Mouse (Mus musculus) midbrain, embryonic 16.5 days (tissue): ENCODE results near the gene Wfdc3. TPM values are rescaled to one million over a fixed set of nuclear protein-coding genes. Genes with fewer than 3 reads are reported as not detected.
A peak's percentile ranks its signal among the peaks of the same experiment; 100 is the strongest.

ENCODE experiments used
- ATAC-seq: fragments of 200-750 bp; cut with Nextera tagmentation; 2 replicates; pipeline ENCODE4 v1.8.0; 2017; ENCODE audit warnings: moderate TSS enrichment
- H3K27ac ChIP-seq: fragments of 300-500 bp; sonication (generic); 2 replicates; pipeline ENCODE4 v1.5.1; 2014; ENCODE audit warnings: mild to moderate bottlenecking, low read length, mixed read lengths
- H3K27me3 ChIP-seq: fragments of 300-500 bp; sonication (generic); 2 replicates; pipeline ENCODE4 v1.6.1; 2014; ENCODE audit warnings: low read depth, low read length, mixed read lengths; ENCODE audit not compliant: control insufficient read depth, insufficient read depth
- H3K36me3 ChIP-seq: fragments of 300-500 bp; sonication (generic); 2 replicates; pipeline ENCODE4 v1.6.1; 2014; ENCODE audit warnings: mild to moderate bottlenecking, low read length, moderate library complexity, mixed read lengths; ENCODE audit not compliant: control insufficient read depth, insufficient read depth
- H3K4me1 ChIP-seq: fragments of 300-500 bp; sonication (generic); 2 replicates; pipeline ENCODE4 v1.6.1; 2014; ENCODE audit warnings: mild to moderate bottlenecking, low read length, mixed read lengths; ENCODE audit not compliant: control insufficient read depth, insufficient read depth
- H3K4me2 ChIP-seq: fragments of 300-500 bp; sonication (generic); 2 replicates; pipeline ENCODE4 v1.6.1; 2014; ENCODE audit warnings: mild to moderate bottlenecking, low read length, mixed read lengths
- H3K4me3 ChIP-seq: fragments of 300-500 bp; sonication (generic); 2 replicates; pipeline ENCODE4 v1.5.1; 2014; ENCODE audit warnings: low read depth, mild to moderate bottlenecking, low read length, moderate library complexity, mixed read lengths
- H3K9ac ChIP-seq: fragments of 300-500 bp; sonication (generic); 2 replicates; pipeline ENCODE4 v1.6.1; 2014; ENCODE audit warnings: low read depth, low read length, mixed read lengths
- H3K9me3 ChIP-seq: fragments of 300-500 bp; sonication (generic); replicated peaks from 2 replicates; pipeline ENCODE4 v1.6.1; 2014; ENCODE audit warnings: mild to moderate bottlenecking, low read length, mixed read lengths; ENCODE audit not compliant: control insufficient read depth, poor library complexity, severe bottlenecking
- WGBS: fragments of 180-500 bp; shearing (Covaris S2); extraction: QIAGEN DNeasy Blood & Tissue Kit; methylation state at CpG from one replicate; pipeline ENCODE4 v1.1.7; 2014; 5-methylcytosine and 5-hydroxymethylcytosine counted together
- polyA plus RNA-seq: library from polyadenylated mRNA; unstranded; fragments of >200 nt; fragmentation: Nextera tagmentation; extraction: Ambion mirVana; gene quantifications from 2 replicates; pipeline ENCODE4 v1.2.1, GENCODE M21; 2015

Gene Wfdc3
- polyA plus RNA-seq, 1 experiment from 2014 or later, result 1.5 TPM

- 2% methylated on average over 53 of the region's 53 CpGs for WGBS
- Histone ChIP-seq H3K4me2 (peak within 1 kb of the TSS; percentile 99), H3K27me3 (no peaks in the 10 kb centered on the region), H3K27ac (peak within 1 kb of the TSS; percentile 54; the same call in 1 of the 2 replicates), H3K9ac (peak within 1 kb of the TSS; percentile 66), H3K9me3 (no peaks in the 10 kb centered on the region), H3K4me3 (peak within 1 kb of the TSS; percentile 68), H3K4me1 (peaks cover 7% of the 10 kb centered on the region), H3K36me3 (no peaks in the 10 kb centered on the region; the same call in 1 of the 2 replicates)
- ATAC-seq, result peak; percentile 100
Measured at GRCm38 (mm10) chr2:164769258-164770037, 23.7 kb upstream of the Wfdc3 start, which contains the start of gene Ube2c. Ube2c (plus strand) TSS chr2:164769898.

GRCm38 (mm10) chr2:164767812-164768540 is 22.2 kb upstream of the Wfdc3 start:
- H3K27ac ChIP-seq, result no peak overlapping the region
- H3K27me3 ChIP-seq, result no peaks in the 10 kb centered on the region
- H3K9me3 ChIP-seq, result no peaks in the 10 kb centered on the region
- H3K4me1 ChIP-seq, result peaks cover 7% of the 10 kb centered on the region
- no peak overlapping the region for H3K4me2 ChIP-seq
- H3K36me3 ChIP-seq, result no peaks in the 10 kb centered on the region; the same call in 1 of the 2 replicates
- no peak for ATAC-seq
- WGBS, result 93% methylated on average over 15 of the region's 15 CpGs
- no peak overlapping the region for H3K9ac ChIP-seq
- no peak overlapping the region for H3K4me3 ChIP-seq

- Histone ChIP-seq H3K9ac (no peak overlapping the region), H3K27ac (no peak overlapping the region), H3K36me3 (peaks cover 7% of the 10 kb centered on the region), H3K4me3 (no peak overlapping the region), H3K4me1 (peaks cover 7% of the 10 kb centered on the region), H3K9me3 (no peaks in the 10 kb centered on the region), H3K4me2 (no peak overlapping the region), H3K27me3 (no peaks in the 10 kb centered on the region)
- WGBS, result 87% methylated on average over 3 of the region's 3 CpGs
- ATAC-seq, result no peak
Measured at GRCm38 (mm10) chr2:164765841-164766240, 20.1 kb upstream of the Wfdc3 start.

GRCm38 (mm10) chr2:164762593-164762992 is 16.9 kb upstream of the Wfdc3 start:
- H3K36me3 ChIP-seq, result peaks cover 24% of the 10 kb centered on the region
- no peak for ATAC-seq
- H3K4me2 ChIP-seq, result no peak overlapping the region
- no peaks in the 10 kb centered on the region for H3K9me3 ChIP-seq
- no peaks in the 10 kb centered on the region for H3K4me1 ChIP-seq
- no peak overlapping the region for H3K4me3 ChIP-seq
- H3K27me3 ChIP-seq, result no peaks in the 10 kb centered on the region
- no peak overlapping the region for H3K27ac ChIP-seq
- no peak overlapping the region for H3K9ac ChIP-seq
- WGBS, result 86% methylated on average over 7 of the region's 7 CpGs

- H3K9ac ChIP-seq, result no peak overlapping the region
- no peak overlapping the region for H3K4me2 ChIP-seq
- H3K9me3 ChIP-seq, result no peaks in the 10 kb centered on the region
- no peak overlapping the region for H3K4me3 ChIP-seq
- 99% methylated on average over 4 of the region's 4 CpGs for WGBS
- H3K27me3 ChIP-seq, result no peaks in the 10 kb centered on the region
- H3K27ac ChIP-seq, result no peak overlapping the region
- ATAC-seq, result no peak
- H3K4me1 ChIP-seq, result no peaks in the 10 kb centered on the region
- H3K36me3 ChIP-seq, result peaks cover 27% of the 10 kb centered on the region
Measured at GRCm38 (mm10) chr2:164761971-164762370, 16.2 kb upstream of the Wfdc3 start.

- Histone ChIP-seq H3K27ac (no peak overlapping the region), H3K27me3 (no peaks in the 10 kb centered on the region), H3K4me1 (no peaks in the 10 kb centered on the region), H3K9me3 (no peaks in the 10 kb centered on the region), H3K36me3 (peaks cover 30% of the 10 kb centered on the region), H3K4me3 (no peak overlapping the region), H3K9ac (no peak overlapping the region), H3K4me2 (no peak overlapping the region)
- no peak for ATAC-seq
- 97% methylated on average over 2 of the region's 2 CpGs for WGBS
Measured at GRCm38 (mm10) chr2:164761502-164761901, 15.8 kb upstream of the Wfdc3 start.

- no peak for ATAC-seq
- Histone ChIP-seq H3K9me3 (no peaks in the 10 kb centered on the region), H3K4me3 (no peak overlapping the region), H3K36me3 (peaks cover 42% of the 10 kb centered on the region), H3K9ac (no peak overlapping the region), H3K4me2 (no peak overlapping the region), H3K4me1 (no peaks in the 10 kb centered on the region), H3K27me3 (no peaks in the 10 kb centered on the region), H3K27ac (no peak overlapping the region)
- whole genome bisulfite sequencing, result 82% methylated on average over 4 of the region's 4 CpGs
Measured at GRCm38 (mm10) chr2:164760059-164760833, 14.5 kb upstream of the Wfdc3 start.

GRCm38 (mm10) chr2:164758692-164759091 is 13.0 kb upstream of the Wfdc3 start:
- no peaks in the 10 kb centered on the region for H3K4me1 ChIP-seq
- no peak for ATAC-seq
- 89% methylated on average over 1 of the region's 1 CpGs for WGBS

More at GRCm38 (mm10) chr2:164758692-164759091, 13.0 kb upstream of the Wfdc3 start:
- Histone ChIP-seq H3K9me3 (no peaks in the 10 kb centered on the region), H3K4me3 (no peak overlapping the region), H3K36me3 (peaks cover 43% of the 10 kb centered on the region), H3K27ac (no peak overlapping the region), H3K4me2 (no peak overlapping the region), H3K27me3 (no peaks in the 10 kb centered on the region), H3K9ac (no peak overlapping the region)
